Mouse (Mus musculus) heart, adult 10 weeks (tissue): ENCODE data around the gene Sec61g. TPM values are rescaled to one million over a fixed set of nuclear protein-coding genes. Genes with fewer than 3 reads are reported as not detected.

Experiments used
- polyA plus RNA-seq: library from polyadenylated mRNA; stranded (reverse); fragments of 350-450 nt; fragmentation: Illumina TruSeq; extraction: RNeasy Lipid Tissue Mini Kit (QIAGEN cat#74804); gene quantifications from one replicate; pipeline ENCODE4 v1.2.3, GENCODE M21; 2014; ENCODE audit warnings: low read depth, low replicate concordance

Sec61g gene
- polyA plus RNA-seq = 29.5 TPM

GRCm38 (mm10) chr11:16508052-16508654 is at the start of gene Sec61g:
Gene Sec61g, minus strand, starts transcription at chr11:16508484.

Other genes starting within 250 kb of the Sec61g start
- 2.9 TPM for gene Egfr, start 243.7 kb upstream of the Sec61g start, polyA plus RNA-seq